Mouse (Mus musculus) forebrain, postnatal 0 days (tissue): ENCODE results near the gene Il18. TPM values are rescaled to one million over a fixed set of nuclear protein-coding genes. Genes with fewer than 3 reads are reported as not detected.

Experiments
- ATAC-seq: fragments of 200-750 bp; cut with Nextera tagmentation; 2 replicates; pipeline ENCODE4 v1.8.0; 2017; ENCODE audit warnings: mild to moderate bottlenecking, moderate library complexity
- DNase-seq: peaks from one replicate; pipeline ENCODE4 v3.0.0-alpha.2; 2015
- H3K27ac ChIP-seq: fragments of 300-500 bp; sonication (generic); 2 replicates; pipeline ENCODE4 v1.5.1; 2014; ENCODE audit warnings: low read depth, mild to moderate bottlenecking, antibody characterized with exemption, low read length, moderate library complexity, mixed read lengths
- H3K27me3 ChIP-seq: fragments of 300-500 bp; sonication (generic); 2 replicates; pipeline ENCODE4 v1.6.1; 2014; ENCODE audit warnings: mild to moderate bottlenecking, low read length, mixed read lengths; ENCODE audit not compliant: insufficient read depth
- H3K36me3 ChIP-seq: fragments of 300-500 bp; sonication (generic); 2 replicates; pipeline ENCODE4 v1.6.1; 2014; ENCODE audit warnings: mild to moderate bottlenecking, moderate library complexity; ENCODE audit not compliant: insufficient read depth
- H3K4me1 ChIP-seq: fragments of 300-500 bp; sonication (generic); 2 replicates; pipeline ENCODE4 v1.6.1; 2014; ENCODE audit warnings: antibody characterized with exemption; ENCODE audit not compliant: insufficient read depth
- H3K4me2 ChIP-seq: fragments of 300-500 bp; sonication (generic); 2 replicates; pipeline ENCODE4 v1.6.1; 2014; ENCODE audit warnings: low read depth, mild to moderate bottlenecking, moderate library complexity
- H3K4me3 ChIP-seq: fragments of 300-500 bp; sonication (generic); 2 replicates; pipeline ENCODE4 v1.5.1; 2014; ENCODE audit warnings: low read depth, low read length, mixed read lengths
- H3K9ac ChIP-seq: fragments of 300-500 bp; sonication (generic); 2 replicates; pipeline ENCODE4 v1.6.1; 2014; ENCODE audit warnings: mild to moderate bottlenecking
- H3K9me3 ChIP-seq: fragments of 300-500 bp; sonication (generic); 2 replicates; pipeline ENCODE4 v1.6.1; 2016; ENCODE audit warnings: low read length
- CTCF ChIP-seq: sonication (generic); IDR thresholded peaks from 2 replicates; pipeline ENCODE4 v1.5.1; 2016; ENCODE audit warnings: antibody characterized with exemption, control low read depth, low read depth
- WGBS: fragments of 180-500 bp; shearing (Covaris S2); extraction: QIAGEN DNeasy Blood & Tissue Kit; methylation state at CpG from one replicate; pipeline ENCODE4 v1.1.7; 2014; 5-methylcytosine and 5-hydroxymethylcytosine counted together
- polyA plus RNA-seq: library from polyadenylated mRNA; unstranded; fragments of >200 nt; fragmentation: Nextera tagmentation; extraction: Ambion mirVana; gene quantifications from 2 replicates; pipeline ENCODE4 v1.2.1, GENCODE M21; 2015
- total RNA-seq: library from RNA; depleted of rRNA; stranded (reverse); fragments of >200 nt; gene quantifications from 2 replicates; pipeline ENCODE4 v1.2.3, GENCODE M21; 2014

Gene Il18
- total and polyA plus RNA-seq, 2 experiments from 2014 or later, result 17.4 to 34.3 TPM

- Histone ChIP-seq H3K9ac (no peak overlapping the region), H3K4me1 (no peaks in the 10 kb centered on the region; the same call in 1 of the 2 replicates), H3K27ac (no peak overlapping the region), H3K36me3 (no peaks in the 10 kb centered on the region), H3K9me3 (no peaks in the 10 kb centered on the region), H3K27me3 (no peaks in the 10 kb centered on the region), H3K4me3 (no peak overlapping the region), H3K4me2 (no peak overlapping the region)
- WGBS, result 88% methylated on average over 4 of the region's 4 CpGs
- ATAC-seq (no peak), DNase-seq (no peak)
- TF ChIP-seq CTCF, result no peak
Measured at GRCm38 (mm10) chr9:50548936-50549335, 5.7 kb upstream of the Il18 start.

- peaks cover 7% of the 10 kb centered on the region; the same call in 1 of the 2 replicates for H3K4me1 ChIP-seq
- no peaks in the 10 kb centered on the region for H3K9me3 ChIP-seq
- no peak for DNase-seq
- no peak for TF ChIP-seq CTCF
- ATAC-seq, result no peak
- WGBS, result 87% methylated on average over 5 of the region's 5 CpGs
- no peak overlapping the region for H3K4me3 ChIP-seq
- H3K27me3 ChIP-seq, result no peaks in the 10 kb centered on the region
- no peak overlapping the region for H3K4me2 ChIP-seq
- H3K9ac ChIP-seq, result no peak overlapping the region
- no peak overlapping the region for H3K27ac ChIP-seq
- H3K36me3 ChIP-seq, result no peaks in the 10 kb centered on the region
Measured at GRCm38 (mm10) chr9:50552206-50552605, 2.4 kb upstream of the Il18 start.

- no peaks in the 10 kb centered on the region for H3K27me3 ChIP-seq
- TF ChIP-seq CTCF, result no peak
- DNase-seq, result no peak
- WGBS, result 96% methylated on average over 2 of the region's 2 CpGs
- H3K9me3 ChIP-seq, result no peaks in the 10 kb centered on the region
- no peak overlapping the region for H3K4me2 ChIP-seq
- no peak overlapping the region for H3K9ac ChIP-seq
- no peak for ATAC-seq
- H3K4me3 ChIP-seq, result no peak overlapping the region
- no peak overlapping the region for H3K27ac ChIP-seq
- H3K36me3 ChIP-seq, result no peaks in the 10 kb centered on the region
- peaks cover 7% of the 10 kb centered on the region; the same call in 1 of the 2 replicates for H3K4me1 ChIP-seq
Measured at GRCm38 (mm10) chr9:50553547-50553946, 1.1 kb upstream of the Il18 start.

- ATAC-seq, result peak; percentile 67
- Histone ChIP-seq H3K4me1 (peaks cover 7% of the 10 kb centered on the region; the same call in 1 of the 2 replicates), H3K36me3 (no peaks in the 10 kb centered on the region), H3K9ac (peak within 1 kb of the TSS; percentile 34; the same call in 1 of the 2 replicates), H3K4me3 (peak within 1 kb of the TSS; percentile 17), H3K27ac (peak within 1 kb of the TSS; percentile 57), H3K9me3 (no peaks in the 10 kb centered on the region), H3K4me2 (peak within 1 kb of the TSS; percentile 47), H3K27me3 (no peaks in the 10 kb centered on the region)
- TF ChIP-seq CTCF, result no peak
- 5% methylated on average over 2 of the region's 2 CpGs for WGBS
- no peak for DNase-seq
Measured at GRCm38 (mm10) chr9:50555094-50555446, 443 bp downstream of the Il18 start, which contains the start of gene Bco2. Gene Bco2, minus strand, starts transcription at chr9:50555181.

- Histone ChIP-seq H3K4me2 (no peak within 1 kb of the TSS), H3K9ac (no peak within 1 kb of the TSS), H3K36me3 (no peaks in the 10 kb centered on the region), H3K4me3 (no peak within 1 kb of the TSS), H3K27me3 (no peaks in the 10 kb centered on the region), H3K9me3 (no peaks in the 10 kb centered on the region), H3K4me1 (no peaks in the 10 kb centered on the region), H3K27ac (no peak within 1 kb of the TSS)
- ATAC-seq (no peak), DNase-seq (no peak)
- 92% methylated on average over 38 of the region's 38 CpGs for WGBS
- TF ChIP-seq CTCF, result no peak
Measured at GRCm38 (mm10) chr9:50561145-50561917, 6.7 kb downstream of the Il18 start, which contains the start of gene Tex12. Gene Tex12, minus strand, starts transcription at chr9:50561325.

GRCm38 (mm10) chr9:50561918-50562360 is 7.3 kb downstream of the Il18 start:
- DNase-seq, result no peak

GRCm38 (mm10) chr9:50565173-50565572 is 10.5 kb downstream of the Il18 start:
- no peak for ATAC-seq
- no peak overlapping the region for H3K4me2 ChIP-seq
- no peak overlapping the region for H3K9ac ChIP-seq
- no peaks in the 10 kb centered on the region for H3K9me3 ChIP-seq
- 75% methylated on average over 7 of the region's 7 CpGs for WGBS
- no peak overlapping the region for H3K27ac ChIP-seq
- no peak for TF ChIP-seq CTCF
- no peak for DNase-seq
- no peaks in the 10 kb centered on the region for H3K36me3 ChIP-seq
- no peaks in the 10 kb centered on the region for H3K27me3 ChIP-seq
- no peaks in the 10 kb centered on the region for H3K4me1 ChIP-seq
- H3K4me3 ChIP-seq, result no peak overlapping the region

More at GRCm38 (mm10) chr9:50561918-50562360, 7.3 kb downstream of the Il18 start:
- Histone ChIP-seq H3K4me1 (no peaks in the 10 kb centered on the region), H3K9me3 (no peaks in the 10 kb centered on the region), H3K27ac (no peak overlapping the region), H3K4me3 (no peak overlapping the region), H3K36me3 (no peaks in the 10 kb centered on the region), H3K9ac (no peak overlapping the region), H3K27me3 (no peaks in the 10 kb centered on the region), H3K4me2 (no peak overlapping the region)
- TF ChIP-seq CTCF, result no peak
- ATAC-seq, result no peak
- 86% methylated on average over 2 of the region's 2 CpGs for WGBS
